Mouse (Mus musculus) left cerebral cortex, postnatal 25 days (tissue): ENCODE data around the gene Foxp4. TPM values are rescaled to one million over a fixed set of nuclear protein-coding genes. Genes with fewer than 3 reads are reported as not detected.

Experiments
- DNase-seq, 2 experiments: peaks; one replicate each; pipeline ENCODE4 v3.0.0; 2022; ENCODE audit warnings: low spot score in 2 of 2, mixed read lengths in 1 of 2
- intact Hi-C: fragments of 180-260 bp; cut with DNase I; formaldehyde crosslinking; loops from one replicate; pipeline ENCODE4 v1.15.1; 2025
- total RNA-seq, 2 experiments: library from RNA; stranded (reverse); gene quantifications; 2 replicates each; pipeline ENCODE4 v1.2.3; 2021

Foxp4 gene
- total RNA-seq, 2 experiments from 2014 or later: 41.3 to 42.7 TPM

DNA sequence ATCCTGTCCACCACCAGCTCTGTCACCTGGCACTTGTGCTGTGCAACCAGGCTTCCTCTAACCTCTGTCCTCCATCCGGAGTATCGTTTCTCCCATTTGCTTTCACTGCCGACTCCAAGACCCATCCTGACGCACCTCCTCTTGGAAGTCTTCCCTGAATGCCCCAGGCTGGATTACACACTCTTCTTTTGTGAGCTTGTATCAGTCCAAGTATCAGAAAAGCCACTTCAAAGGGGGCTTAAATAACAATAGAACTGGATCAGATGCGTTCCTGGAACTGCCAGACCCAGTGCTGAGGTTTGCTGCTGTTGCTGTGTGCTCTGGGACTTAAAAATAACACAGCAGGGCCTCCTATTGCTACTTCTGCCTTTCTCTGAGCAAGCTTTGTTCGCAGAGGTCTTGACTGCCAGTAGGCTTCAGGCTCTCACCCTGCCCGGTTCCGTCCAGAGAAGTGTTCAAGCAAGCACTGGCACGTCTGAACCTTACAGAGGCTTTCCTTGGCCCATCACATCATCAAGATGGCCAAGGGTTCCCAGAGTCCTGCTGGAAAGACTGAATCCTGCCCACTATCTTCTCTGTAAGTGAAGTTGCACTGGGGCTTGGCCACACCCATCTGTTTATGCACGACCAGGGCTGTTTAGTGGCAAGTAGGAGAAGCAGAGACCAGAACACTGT, 13.6 kb upstream of the Foxp4 start:
- DNase-seq: no peak
- intact Hi-C loops: no loop called here

DNA sequence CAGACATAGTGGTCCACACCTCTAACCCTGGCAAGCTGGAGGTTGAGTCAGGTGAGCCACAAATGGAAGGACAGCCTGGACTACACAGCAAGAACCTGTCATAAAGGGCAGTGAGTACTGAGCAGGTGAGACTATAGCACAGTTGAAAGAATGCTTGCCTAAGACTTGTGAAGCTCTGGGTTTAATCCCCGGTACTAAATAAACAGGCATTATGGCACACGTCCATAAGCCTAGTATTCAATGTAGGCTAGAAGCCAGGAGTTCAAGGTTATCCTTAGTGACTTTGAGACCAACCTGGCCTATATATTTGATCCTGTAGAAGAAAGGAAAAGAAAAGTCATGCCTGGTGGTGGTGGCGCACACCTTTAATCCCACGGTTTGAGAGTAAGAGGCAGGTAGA, 12.1 kb upstream of the Foxp4 start:
- no peak for DNase-seq
- intact Hi-C loops: no loop called here

DNA sequence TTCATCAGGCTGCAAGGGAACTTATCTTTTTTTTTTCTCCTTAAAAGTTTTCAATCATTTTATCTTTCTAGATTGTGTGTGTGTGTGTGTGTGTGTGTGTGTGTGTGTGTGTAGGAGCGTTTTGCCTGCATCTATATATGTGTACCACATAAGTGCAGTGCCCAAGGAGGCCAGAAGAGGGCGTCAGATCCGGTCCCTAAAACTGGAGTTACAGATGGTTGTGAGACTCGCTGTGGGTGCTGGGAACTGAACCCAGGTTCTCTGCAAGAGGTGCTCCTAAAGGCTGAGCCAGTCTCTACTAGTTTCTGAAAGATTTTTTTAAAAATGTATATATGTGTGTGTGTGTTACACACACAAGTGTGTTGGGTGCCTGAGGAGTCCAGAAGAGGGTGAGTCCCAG, 5.0 kb upstream of the Foxp4 start:
- no peak for DNase-seq
- intact Hi-C loops: no loop called here

DNA sequence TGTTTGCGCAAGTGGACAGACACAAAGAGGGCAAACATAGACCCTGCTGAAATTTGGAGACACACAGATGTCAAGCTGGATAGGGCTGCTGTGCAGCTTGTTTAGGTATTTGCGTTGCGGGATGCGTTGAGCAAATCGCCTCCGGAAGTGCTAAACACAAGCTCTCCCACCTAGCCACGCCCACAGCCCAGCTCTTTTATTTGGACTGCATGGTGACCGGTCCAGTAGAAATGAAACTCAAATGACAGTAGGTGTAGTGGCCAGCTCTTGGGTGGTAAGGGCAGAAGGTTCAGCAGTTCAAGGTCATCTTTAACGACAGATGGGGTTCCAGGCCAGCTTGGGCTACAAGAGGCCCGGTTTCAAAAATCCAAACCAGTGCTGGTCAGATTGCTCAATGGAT, 1.5 kb upstream of the Foxp4 start:
- no peak for DNase-seq
- intact Hi-C loops: loop anchor here (2.0 kb wide), 1 partner anchor 53 kb away; no protein-coding TSS in a partner anchor

DNA sequence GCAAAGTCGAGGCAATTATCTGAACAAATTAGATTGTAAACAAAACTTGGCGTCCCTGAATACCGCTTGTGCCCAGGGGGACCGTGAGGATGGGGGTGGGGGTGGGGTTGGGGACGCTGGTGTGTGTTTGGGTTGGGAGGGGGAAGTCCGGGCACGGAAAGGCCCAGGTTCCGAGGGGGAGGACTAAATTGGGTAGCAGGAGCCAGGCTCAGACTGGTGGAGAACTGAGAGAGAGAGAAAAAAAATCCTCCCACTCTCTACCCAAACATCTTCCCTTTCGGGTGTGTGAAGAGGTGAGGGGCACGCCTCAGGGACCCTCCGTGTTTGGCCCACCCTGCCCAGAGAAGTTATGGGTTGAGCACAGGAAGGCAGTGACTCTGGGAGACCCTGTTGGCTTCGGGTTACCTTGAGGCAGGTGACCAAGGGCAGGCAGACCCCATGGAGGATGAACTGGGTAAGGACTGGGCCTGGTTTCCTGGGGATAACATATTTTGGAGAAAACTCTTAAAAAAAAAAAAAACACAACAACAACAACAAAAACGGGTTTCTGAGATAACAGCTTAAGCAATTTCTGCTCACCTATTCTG, 988 bp upstream of the Foxp4 start:
- intact Hi-C loops: loop anchor here (2.0 kb wide), 1 partner anchor 53 kb away; no protein-coding TSS in a partner anchor
- no peak for DNase-seq

DNA sequence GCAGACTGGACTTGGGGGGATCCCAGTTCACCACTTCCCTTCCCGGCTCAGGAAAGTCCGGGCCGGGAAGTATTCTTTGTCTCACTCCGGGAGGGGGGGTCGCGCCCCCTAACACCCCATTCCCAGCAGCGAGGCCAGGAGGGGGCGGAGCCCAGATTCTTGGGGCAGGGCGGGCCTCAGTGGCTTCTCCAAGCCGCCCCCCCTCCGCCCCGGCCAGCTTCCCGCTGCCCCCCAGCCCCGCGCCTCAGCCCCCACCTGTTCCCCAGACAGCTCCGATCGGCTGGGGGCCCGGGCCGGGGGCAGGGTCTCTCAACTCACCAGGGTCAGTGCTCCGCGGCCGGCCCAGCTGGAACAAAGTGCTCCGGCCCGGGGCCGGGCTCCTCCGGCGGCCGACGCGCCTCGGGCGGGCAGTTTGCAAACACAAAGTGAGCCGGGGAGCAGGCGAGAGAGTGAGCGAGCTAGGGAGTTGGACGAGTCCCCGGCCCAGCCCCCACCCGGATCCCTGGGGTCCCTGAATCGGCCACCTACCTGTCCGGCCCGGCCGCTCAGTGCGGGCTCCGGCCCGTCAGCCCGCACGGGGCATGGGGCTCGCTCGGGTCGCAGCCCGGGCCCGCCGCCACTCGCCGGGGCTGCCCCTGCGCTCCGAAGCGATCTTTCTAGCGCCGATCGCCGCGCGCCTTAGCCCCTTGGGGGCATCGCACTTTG, 615 bp downstream of the Foxp4 start:
- intact Hi-C loops: loop anchor here (1.0 to 2.0 kb wide), 2 partner anchors 51 to 118 kb away; no protein-coding TSS in a partner anchor

DNA sequence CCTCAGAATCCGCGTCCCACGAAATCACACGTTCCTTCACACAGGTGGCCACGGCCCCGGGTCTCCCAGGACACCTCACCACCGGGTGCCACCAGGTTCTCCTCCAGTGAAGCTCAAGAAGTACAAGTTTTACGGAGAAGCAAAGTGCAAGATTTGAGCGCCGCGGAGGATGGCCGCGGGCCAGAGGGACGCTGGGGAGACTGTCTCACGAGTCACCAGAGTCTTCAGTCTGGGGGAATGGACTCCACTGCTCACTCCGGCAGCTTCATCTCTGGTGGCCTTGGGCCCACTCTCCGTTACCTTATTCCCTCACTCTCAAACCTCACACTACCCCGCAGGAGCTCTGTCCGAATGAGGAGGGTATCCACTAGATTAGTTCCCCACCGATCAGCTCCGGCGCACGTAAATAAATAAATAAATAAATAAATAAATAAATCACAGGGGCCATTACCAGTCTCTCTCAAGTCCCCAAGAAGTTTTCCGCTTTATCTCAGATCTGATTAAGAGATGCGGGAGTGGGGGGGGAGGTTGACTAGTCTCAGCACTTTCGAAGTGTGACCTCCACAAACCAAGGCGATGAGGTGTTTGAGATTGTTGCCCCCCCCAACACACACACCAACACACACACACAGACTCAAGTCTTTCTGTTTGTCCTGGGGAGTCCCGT, 1.3 kb downstream of the Foxp4 start:
- intact Hi-C loops: no loop called here
- no peak for DNase-seq

More for the DNA sequence above, 615 bp downstream of the Foxp4 start:
- no peak for DNase-seq

DNA sequence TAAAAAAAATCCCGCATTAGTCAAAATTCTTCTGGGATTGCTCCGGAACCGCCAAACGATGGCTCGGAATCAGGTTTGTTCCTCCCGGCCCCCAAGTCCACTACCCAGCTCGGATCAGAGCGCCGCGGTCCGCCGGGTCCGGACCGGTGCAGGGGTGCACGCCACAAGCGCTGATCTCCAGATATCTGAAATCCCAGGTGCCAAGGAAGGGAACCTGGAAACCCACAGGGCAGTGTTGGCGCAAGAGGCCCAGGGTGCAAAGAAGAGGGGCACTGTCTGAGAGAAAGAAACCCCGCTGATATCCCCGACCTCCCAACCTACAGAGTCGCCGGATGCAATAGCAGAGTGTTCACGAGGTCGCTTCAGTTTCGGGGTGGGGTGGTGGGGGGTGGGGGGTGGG, 1.9 kb downstream of the Foxp4 start:
- intact Hi-C loops: no loop called here
- no peak for DNase-seq

DNA sequence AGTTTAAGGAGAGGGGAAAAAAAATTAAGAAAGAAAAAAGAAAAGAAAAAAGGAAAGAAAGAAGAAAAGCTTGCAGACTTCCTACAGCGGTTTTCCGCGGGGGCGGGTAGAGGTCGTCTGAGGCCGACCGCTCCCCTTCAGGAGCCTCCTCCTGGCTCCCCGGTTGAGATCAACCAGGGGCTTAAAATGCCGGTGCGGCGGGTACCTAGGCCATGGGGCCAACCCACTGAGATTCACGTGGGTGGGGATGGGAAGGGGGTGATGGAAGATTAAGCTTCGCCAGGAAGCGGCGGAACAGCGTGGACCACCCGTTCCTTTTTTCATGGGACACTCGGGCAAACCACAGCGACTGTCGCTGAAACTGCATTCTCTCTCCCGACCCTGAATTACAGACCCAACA, 2.3 kb downstream of the Foxp4 start:
- intact Hi-C loops: no loop called here

DNA sequence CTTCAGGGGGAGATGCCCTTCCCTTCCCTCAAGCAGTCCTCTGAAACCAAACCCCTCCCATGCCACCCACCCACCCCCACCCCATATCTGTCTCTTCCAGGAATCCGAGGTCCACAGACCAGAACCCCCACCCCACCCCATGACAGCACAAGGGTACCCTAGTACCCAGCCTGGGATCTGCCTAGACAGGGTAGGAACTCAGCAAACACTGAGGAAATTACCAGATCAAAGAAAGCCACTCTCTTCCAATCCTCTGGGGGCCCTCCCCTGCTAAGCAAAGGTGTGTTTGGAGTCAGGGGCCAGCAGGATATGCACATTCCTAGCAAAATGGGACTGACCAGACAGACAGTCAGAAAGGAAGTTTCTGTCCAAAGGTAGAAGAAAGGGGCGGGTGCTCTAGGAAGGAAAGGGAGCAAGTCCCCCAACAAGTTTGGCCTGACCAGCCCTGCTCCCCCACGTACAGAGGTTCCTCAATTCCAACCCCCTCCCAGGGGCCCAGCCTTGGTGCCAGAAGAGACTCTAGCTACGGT, 3.2 kb downstream of the Foxp4 start:
- intact Hi-C loops: no loop called here
- DNase-seq: no peak

More for the DNA sequence above, 2.3 kb downstream of the Foxp4 start:
- no peak for DNase-seq

DNA sequence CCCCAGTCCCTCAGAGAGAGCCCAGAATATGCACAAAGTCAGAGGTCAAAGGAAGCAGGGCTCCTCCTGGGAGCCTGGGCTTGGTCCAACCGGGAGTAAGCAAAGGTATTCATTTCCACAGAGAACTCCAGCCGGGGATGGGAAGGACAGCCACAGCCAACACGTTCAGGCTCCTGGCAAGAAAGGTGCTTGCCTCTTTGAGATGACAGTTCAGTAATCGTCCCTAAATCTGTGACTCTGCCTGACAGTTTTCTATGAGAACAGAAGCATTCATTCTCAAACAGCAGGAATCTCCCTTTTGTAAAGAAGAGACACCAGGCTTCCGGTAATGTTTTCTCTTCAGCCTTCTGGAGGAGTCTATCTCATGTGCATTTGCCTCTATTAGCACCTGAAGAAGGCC, 4.6 kb downstream of the Foxp4 start:
- intact Hi-C loops: no loop called here
- DNase-seq: no peak

DNA sequence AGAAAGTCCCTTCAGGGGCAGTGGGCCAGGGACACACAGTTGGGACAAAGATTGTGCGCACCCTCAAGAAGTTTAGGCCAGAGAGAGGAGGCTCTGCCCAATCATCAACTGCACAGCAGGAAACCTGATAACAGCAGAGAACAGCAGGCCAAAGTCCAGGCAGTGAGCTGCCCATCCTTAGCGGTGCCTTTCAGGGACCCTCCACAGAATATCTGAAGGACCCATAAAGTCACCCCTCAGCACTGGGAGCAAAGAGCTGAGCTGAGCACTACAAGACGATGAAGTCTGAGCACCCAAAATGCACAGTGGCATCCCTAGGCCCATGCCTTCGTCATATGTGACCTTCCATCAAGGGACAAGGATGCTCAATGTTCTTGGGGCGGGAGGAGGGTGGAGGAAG, 6.5 kb downstream of the Foxp4 start:
- no peak for DNase-seq
- intact Hi-C loops: no loop called here

DNA sequence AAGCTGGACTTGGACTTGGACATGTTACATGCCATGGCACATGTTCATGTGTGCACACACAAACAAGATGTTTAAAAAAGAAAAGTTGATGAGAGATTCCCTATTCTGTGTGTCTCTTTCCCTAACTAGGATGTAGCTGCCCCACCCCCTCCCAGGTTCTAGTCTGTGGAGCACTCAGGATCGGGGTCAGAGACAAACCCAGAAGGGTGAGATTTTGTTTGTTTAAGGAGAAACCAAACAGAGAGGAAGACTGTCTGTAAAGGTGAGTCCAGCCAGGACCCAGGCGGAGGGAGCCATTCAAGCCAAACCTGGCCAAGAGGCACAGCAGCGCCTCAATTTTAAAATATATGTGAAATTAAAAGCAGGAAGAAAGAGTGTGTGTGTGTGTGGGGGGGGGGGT, 7.2 kb downstream of the Foxp4 start:
- intact Hi-C loops: no loop called here
- no peak for DNase-seq

DNA sequence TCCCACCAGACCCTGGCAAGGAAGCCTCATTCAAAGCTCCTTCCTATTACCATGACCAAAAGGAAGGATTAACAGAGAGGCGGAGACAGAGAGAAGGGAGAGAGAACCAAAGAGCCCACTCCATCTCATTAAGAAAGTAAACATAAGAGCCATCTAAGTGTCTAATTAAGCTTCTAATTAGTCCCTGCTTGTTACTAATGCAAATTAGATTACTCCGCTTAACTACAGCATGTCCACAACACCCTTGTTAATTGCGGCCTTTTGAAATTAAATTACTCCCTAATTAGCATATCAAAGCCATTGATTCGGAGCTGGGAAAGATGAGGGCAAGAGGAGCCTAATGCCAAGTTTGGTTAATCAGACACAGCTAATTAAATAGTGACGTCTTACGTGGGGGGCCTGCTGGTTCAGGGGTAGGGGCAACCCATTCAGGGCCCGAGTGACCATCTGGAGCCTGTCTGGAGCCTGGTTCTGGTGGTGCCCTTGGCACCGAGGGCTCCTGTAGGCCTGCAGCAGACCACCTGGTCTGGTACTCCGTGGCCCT, 9.7 kb downstream of the Foxp4 start:
- intact Hi-C loops: no loop called here
- DNase-seq: no peak

DNA sequence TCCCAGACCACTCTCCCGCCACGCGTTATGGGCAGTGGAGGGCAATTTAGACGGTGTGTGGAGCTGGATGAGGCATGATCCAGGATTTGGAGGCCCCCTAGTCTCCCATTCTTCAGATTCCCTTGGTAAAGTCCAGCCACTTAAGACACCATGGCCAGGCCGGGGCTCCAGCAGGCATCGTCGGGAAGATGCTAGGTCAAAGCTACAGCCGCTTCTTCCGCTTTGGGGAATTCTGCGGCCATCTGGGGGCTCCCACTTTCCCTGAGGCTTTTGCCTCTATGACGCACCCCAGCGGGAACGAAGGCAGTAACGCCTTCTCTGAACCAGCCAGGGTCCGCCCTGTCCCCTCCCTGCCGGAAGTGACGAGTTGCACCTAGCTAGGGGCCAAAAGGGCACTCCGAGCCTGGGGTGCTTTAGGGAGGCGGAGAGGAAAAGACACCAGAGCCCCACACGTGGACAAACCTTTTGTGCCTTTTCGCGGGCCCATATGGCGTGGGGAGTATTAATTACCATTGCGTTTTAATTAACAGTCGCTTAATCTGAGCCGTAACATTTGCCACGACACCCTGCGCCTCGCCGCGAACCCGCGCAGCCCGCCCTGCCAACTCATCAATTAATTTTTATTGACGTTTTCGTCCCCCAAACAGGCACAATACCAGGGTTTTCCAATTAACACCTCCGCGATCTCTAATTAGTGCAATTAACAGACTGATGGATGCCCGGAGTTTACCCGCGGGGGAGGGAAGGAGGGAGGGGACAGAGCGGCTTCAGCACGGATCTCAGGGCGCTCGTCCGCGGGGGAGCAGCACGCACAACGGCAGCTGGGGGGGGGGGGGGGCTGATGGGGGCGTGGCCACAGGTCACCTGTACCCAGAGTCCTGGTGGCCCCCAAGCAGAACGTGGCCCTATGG, 15.1 kb downstream of the Foxp4 start:
- intact Hi-C loops: no loop called here
- no peak for DNase-seq

DNA sequence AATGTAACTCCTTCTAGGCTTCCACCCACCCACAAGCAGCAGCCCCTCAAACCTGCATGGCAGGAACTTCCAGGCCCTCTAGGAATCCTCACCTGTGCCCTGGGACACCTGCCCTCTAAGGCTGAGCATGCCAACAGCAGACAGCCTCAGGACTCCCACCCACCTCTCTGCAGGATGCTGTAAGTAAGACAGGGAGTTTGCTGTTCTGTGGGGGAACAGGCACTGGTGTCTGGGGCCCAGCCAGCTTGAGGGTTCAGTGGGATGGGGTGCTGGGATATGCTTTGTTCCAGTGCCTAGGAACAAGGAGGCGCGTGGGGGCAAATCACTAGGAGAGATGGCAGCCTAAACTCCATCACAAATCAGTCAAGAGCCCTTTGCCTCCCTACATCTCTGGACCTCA, 16.4 kb downstream of the Foxp4 start:
- intact Hi-C loops: no loop called here

DNA sequence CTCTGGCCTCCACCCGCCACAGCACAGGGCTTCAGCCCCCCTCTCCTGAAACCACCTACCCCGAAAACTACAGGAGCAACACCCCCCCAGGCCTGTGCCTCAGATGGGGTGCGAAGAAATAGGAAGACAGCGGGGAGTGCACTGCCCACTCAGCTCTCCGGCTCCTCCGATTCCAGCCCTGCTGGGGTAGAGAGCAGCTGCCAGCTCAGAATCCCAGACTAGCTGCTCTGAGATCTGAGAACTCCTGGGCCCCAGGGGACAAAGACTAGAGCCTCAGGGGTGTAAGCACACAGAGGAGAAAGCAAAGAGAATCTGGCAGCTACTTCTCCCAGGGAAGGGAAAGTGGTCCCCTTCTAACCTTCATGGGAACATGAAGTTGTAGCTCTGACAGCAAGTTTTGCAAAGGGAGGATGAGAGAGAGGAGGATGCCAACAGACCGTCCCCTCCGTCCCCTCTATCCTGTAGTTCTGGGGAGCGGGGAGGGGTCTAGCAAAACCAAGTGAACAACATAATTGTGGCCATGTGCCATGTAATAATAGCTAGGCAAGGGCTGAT, 17.0 kb downstream of the Foxp4 start:
- DNase-seq: no peak
- intact Hi-C loops: no loop called here

More for the DNA sequence above, 16.4 kb downstream of the Foxp4 start:
- no peak for DNase-seq

DNA sequence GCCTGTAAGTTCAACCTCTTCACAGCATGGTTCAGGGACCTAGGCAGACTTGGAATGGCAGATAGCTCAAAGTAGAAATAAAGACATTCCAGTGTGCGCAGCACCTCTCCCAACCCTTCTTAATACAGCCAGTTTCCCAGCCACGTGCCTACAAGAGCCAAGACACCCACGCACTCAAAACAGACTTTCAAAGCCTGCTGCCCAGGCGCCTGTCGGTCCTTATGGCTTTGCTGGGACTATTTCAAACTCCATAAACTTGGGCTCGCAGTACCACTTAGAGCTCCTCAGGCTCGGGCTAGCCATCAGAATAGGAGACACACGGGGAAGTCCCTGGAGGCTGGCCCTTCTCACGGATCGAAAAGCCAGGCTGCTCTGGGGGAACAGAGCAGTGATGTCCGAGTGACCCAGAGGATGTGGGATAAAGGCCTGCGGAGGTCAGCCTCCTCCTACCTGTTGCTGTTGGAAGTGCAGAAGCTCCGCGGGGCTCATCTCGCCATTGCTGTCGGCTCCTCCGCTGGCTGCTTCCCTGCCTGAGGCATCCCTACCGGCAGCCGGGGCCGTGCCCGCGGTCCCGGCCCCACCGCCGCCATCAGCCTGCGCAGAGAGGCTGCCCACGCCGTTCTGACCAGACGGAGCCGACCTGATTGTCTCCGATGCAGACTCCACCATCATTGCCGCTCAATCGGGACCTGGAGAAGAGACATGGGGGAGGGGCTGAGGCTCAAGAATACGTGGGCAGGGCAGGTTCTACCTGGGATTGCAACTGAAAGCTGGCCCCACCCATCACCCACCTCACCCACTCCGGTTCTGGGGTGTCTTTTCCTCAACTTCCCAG, 20.4 kb downstream of the Foxp4 start:
- intact Hi-C loops: no loop called here
- DNase-seq: no peak
